Mouse (Mus musculus) intestine, embryonic 16.5 days (tissue): Measurements from ENCODE around the gene Gltp. TPM values are rescaled to one million over a fixed set of nuclear protein-coding genes. Genes with fewer than 3 reads are reported as not detected.

Experiments
- ATAC-seq: fragments of 200-750 bp; cut with Nextera tagmentation; 2 replicates; pipeline ENCODE4 v1.8.0; 2017; ENCODE audit warnings: moderate TSS enrichment, moderate library complexity
- H3K27ac ChIP-seq: fragments of 300-500 bp; sonication (generic); 2 replicates; pipeline ENCODE4 v1.5.1; 2014; ENCODE audit warnings: mild to moderate bottlenecking, low read length
- H3K27me3 ChIP-seq: fragments of 300-500 bp; sonication (generic); replicated peaks from 2 replicates; pipeline ENCODE4 v1.6.1; 2014; ENCODE audit warnings: low read length, control low read depth, mixed read lengths; ENCODE audit not compliant: control insufficient read depth, insufficient read depth
- H3K36me3 ChIP-seq: fragments of 300-500 bp; sonication (generic); 2 replicates; pipeline ENCODE4 v1.6.1; 2014; ENCODE audit warnings: low read length, control low read depth; ENCODE audit not compliant: control insufficient read depth, insufficient read depth
- H3K4me1 ChIP-seq: fragments of 300-500 bp; sonication (generic); 2 replicates; pipeline ENCODE4 v1.6.1; 2014; ENCODE audit warnings: low read length, control low read depth, mixed read lengths; ENCODE audit not compliant: control insufficient read depth, insufficient read depth
- H3K4me2 ChIP-seq: fragments of 300-500 bp; sonication (generic); 2 replicates; pipeline ENCODE4 v1.6.1; 2014; ENCODE audit warnings: low read depth, low read length, control low read depth
- H3K4me3 ChIP-seq: fragments of 300-500 bp; sonication (generic); 2 replicates; pipeline ENCODE4 v1.5.1; 2014; ENCODE audit warnings: mild to moderate bottlenecking, low read length
- H3K9ac ChIP-seq: fragments of 300-500 bp; sonication (generic); 2 replicates; pipeline ENCODE4 v1.6.1; 2014; ENCODE audit warnings: low read depth, low read length
- H3K9me3 ChIP-seq: fragments of 300-500 bp; sonication (generic); 2 replicates; pipeline ENCODE4 v1.6.1; 2016; ENCODE audit warnings: low read length, control low read depth; ENCODE audit not compliant: control insufficient read depth
- WGBS: fragments of 180-500 bp; shearing (Covaris S2); extraction: QIAGEN DNeasy Blood & Tissue Kit; methylation state at CpG from one replicate; pipeline ENCODE4 v1.1.7; 2014; 5-methylcytosine and 5-hydroxymethylcytosine counted together
- polyA plus RNA-seq: library from polyadenylated mRNA; unstranded; fragments of >200 nt; fragmentation: Nextera tagmentation; extraction: Ambion mirVana; gene quantifications from 2 replicates; pipeline ENCODE4 v1.2.1, GENCODE M21; 2015

Gene Gltp
- 100 and 103 TPM in 2 replicates for polyA plus RNA-seq

DNA sequence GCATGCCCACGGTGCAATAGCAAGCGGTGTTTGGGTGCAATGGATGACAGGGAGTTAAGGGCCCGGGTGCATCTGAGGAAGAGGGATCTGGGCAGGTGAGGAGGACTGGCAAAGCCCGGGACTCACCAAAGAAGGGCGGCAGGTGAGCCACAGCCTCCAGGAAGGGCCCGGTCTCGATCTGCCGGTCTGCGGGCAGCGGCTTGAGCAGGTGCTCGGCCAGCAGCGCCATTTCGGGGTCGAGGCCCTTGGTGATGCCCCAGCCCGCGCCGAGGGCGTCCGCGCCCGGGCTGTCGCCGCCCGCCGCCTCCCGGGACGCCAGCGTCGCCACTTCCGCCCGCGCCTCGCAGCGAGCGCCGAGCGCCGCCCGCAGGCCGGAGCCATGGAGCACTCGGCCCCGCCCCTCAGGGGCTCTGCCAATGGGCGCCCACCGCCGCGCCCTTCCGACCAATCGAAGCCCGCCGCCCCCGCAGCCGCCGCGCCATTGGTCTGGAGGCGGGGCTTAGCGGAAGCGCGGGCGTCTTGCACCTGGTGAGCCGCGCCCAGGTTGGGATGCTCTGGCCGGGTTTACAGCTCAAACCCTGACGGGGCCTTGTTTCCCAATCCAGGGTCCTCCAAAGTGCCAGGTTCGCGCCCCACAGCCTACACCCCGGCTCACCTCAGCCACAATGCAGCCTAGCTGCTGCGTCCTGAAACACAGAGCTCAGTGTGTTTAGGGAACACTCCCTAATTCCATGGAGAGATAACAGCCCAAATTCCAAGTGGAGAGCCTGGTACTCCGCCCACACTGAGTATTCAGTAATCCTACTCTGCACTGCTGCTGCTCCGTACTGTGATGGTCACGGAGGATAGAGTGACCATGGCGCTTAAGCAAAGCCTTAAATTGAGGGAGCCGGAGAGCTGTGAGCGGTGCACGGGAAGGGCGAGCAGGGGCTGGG is at the start of gene Gltp:
Gene Gltp, minus strand, starts transcription at position 352 of the 935 bp plus-strand sequence.
- 6% methylated on average over 56 of the region's 75 CpGs for WGBS
- peak within 1 kb of the TSS; percentile 85 for H3K9ac ChIP-seq
- H3K4me2 ChIP-seq, result peak within 1 kb of the TSS; percentile 95
- H3K9me3 ChIP-seq, result no peaks in the 10 kb centered on the region
- H3K27ac ChIP-seq, result peak within 1 kb of the TSS; percentile 53
- peaks cover 22% of the 10 kb centered on the region for H3K4me1 ChIP-seq
- peak; percentile 96 for ATAC-seq
- no peaks in the 10 kb centered on the region for H3K27me3 ChIP-seq
- H3K36me3 ChIP-seq, result no peaks in the 10 kb centered on the region
- peak within 1 kb of the TSS; percentile 80 for H3K4me3 ChIP-seq

GRCm38 (mm10) chr5:114738707-114739241 is 48.0 kb upstream of the Gltp start:
- H3K9me3 ChIP-seq, result no peaks in the 10 kb centered on the region
- H3K9ac ChIP-seq, result no peak overlapping the region
- H3K4me2 ChIP-seq, result no peak overlapping the region
- no peaks in the 10 kb centered on the region for H3K27me3 ChIP-seq
- no peak for ATAC-seq
- no peak overlapping the region for H3K27ac ChIP-seq
- no peaks in the 10 kb centered on the region for H3K4me1 ChIP-seq
- peaks cover 29% of the 10 kb centered on the region for H3K36me3 ChIP-seq
- WGBS, result 75% methylated on average over 12 of the region's 12 CpGs
- H3K4me3 ChIP-seq, result no peak overlapping the region

DNA sequence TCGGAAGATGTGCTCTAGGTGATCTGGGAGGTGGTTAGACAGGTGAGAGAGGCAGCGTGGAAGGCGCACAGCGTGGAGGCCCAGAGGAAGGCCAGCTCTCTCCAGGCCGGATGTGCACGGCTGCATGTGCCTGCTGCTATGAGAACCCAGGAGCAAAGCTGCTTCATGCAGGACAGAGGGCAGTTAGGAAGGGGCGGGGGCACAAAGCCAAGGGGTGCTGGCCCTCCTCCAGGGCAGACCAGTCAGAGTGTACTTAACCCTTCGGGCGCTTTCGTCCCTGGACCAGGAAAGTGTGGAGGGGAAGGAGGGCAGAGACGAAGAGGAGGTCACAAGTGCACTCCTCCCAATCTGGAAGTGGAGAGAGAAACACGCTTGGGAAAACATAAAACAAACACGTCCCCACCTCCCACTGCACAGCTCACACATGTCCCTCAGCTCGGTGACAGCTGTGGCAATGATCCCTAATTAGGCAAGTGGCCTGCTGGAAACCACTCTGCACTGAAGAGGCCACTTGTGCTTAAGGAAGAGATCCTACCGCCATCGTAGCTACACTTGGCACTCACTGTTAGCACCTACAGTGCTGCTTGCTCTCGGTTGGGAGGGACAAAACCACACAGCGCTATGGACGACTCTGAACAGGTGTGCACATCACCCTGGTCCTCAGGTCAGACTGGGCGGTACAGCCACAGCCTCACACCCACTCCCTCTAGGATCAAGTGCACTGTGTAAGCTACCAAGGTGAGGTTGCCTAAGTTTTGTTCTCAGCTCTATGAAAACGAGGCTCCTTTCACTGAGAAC is 46.5 kb upstream of the Gltp start:
- 87% methylated on average over 21 of the region's 21 CpGs for WGBS
- peaks cover 25% of the 10 kb centered on the region for H3K36me3 ChIP-seq
- H3K27me3 ChIP-seq, result no peaks in the 10 kb centered on the region
- no peak overlapping the region for H3K27ac ChIP-seq
- no peak overlapping the region for H3K4me3 ChIP-seq
- H3K4me2 ChIP-seq, result no peak overlapping the region
- no peaks in the 10 kb centered on the region for H3K4me1 ChIP-seq
- no peak for ATAC-seq
- H3K9me3 ChIP-seq, result no peaks in the 10 kb centered on the region
- H3K9ac ChIP-seq, result no peak overlapping the region

GRCm38 (mm10) chr5:114733606-114734005 is 42.8 kb upstream of the Gltp start:
- Histone ChIP-seq H3K36me3 (peaks cover 29% of the 10 kb centered on the region), H3K9ac (no peak overlapping the region), H3K4me3 (no peak overlapping the region), H3K4me2 (no peak overlapping the region), H3K4me1 (no peaks in the 10 kb centered on the region), H3K27me3 (no peaks in the 10 kb centered on the region), H3K9me3 (no peaks in the 10 kb centered on the region), H3K27ac (no peak overlapping the region)
- WGBS, result 90% methylated on average over 15 of the region's 15 CpGs
- ATAC-seq, result no peak

DNA sequence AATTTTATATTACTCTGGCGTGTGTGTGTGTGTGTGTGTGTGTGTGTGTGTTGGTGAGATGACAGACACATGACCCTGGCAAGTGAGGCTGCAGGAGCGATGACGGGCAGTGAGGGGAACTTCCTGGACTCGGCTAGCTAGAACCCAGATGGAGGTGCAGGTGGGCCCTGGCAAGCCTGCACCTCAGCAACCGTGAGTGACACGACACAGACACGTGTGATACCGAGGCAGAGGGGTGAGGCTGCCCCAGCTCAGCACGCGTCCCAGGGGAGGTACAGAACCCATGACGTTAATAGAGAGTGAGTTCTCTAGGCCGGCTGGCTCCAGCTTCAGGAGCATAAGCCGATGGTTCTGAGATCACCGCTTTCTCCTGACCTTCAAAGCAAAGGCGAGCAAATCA is 41.2 kb upstream of the Gltp start:
- Histone ChIP-seq H3K9ac (no peak overlapping the region), H3K4me1 (no peaks in the 10 kb centered on the region), H3K9me3 (no peaks in the 10 kb centered on the region), H3K27ac (no peak overlapping the region), H3K27me3 (no peaks in the 10 kb centered on the region), H3K4me2 (no peak overlapping the region), H3K36me3 (peaks cover 28% of the 10 kb centered on the region), H3K4me3 (no peak overlapping the region)
- 92% methylated on average over 15 of the region's 15 CpGs for WGBS
- ATAC-seq, result no peak

DNA sequence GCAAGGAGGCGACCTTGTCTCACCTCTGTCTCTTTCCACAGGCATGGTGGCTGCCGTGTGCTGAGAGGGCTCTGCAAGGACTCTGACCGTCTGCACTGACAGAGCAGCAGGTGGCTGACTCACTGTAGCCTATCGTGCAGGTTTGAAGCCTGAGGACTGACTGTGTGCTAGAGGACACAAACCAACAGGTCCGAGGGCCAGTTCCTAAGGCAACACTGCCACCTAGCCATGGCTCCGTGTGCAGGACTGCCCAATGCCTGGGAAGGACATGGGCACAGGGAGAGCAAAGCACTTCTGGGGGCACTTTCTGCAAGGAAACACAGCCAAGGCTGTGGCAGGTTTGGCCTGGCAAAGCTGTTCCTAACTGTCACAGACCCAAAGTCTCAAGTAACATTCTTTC is 40.7 kb upstream of the Gltp start:
- H3K36me3 ChIP-seq, result peaks cover 27% of the 10 kb centered on the region
- no peak overlapping the region for H3K27ac ChIP-seq
- no peak overlapping the region for H3K4me2 ChIP-seq
- H3K27me3 ChIP-seq, result no peaks in the 10 kb centered on the region
- no peak overlapping the region for H3K9ac ChIP-seq
- H3K4me3 ChIP-seq, result no peak overlapping the region
- no peaks in the 10 kb centered on the region for H3K4me1 ChIP-seq
- WGBS, result 68% methylated on average over 6 of the region's 6 CpGs
- H3K9me3 ChIP-seq, result no peaks in the 10 kb centered on the region
- ATAC-seq, result no peak

DNA sequence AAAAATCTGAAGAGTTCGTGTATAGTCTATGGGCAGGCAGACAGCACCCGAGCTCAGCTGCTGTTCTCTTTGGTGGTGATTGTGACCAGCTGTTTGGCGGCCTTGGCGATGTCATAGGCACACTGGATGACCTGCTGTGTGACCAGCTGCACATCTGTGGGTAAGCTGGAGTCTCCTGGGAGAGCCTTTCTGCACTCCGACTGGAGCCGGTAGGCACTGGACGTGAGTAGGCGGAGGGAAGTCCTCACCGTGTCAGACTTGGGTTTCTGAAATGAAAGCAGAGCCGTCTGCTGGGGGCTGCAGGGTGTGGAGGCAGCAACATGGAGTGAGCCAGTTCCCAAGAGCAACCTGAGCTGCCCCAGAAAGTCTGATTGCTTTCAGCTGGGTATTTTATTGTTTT is 39.3 kb upstream of the Gltp start:
- Histone ChIP-seq H3K4me3 (no peak overlapping the region), H3K27me3 (no peaks in the 10 kb centered on the region), H3K4me1 (no peaks in the 10 kb centered on the region), H3K4me2 (no peak overlapping the region), H3K36me3 (peaks cover 24% of the 10 kb centered on the region), H3K27ac (no peak overlapping the region), H3K9me3 (no peaks in the 10 kb centered on the region), H3K9ac (no peak overlapping the region)
- ATAC-seq, result no peak
- 80% methylated on average over 10 of the region's 10 CpGs for WGBS

- Histone ChIP-seq H3K4me3 (no peak overlapping the region), H3K9ac (no peak overlapping the region), H3K9me3 (peaks cover 4% of the 10 kb centered on the region; the same call in 1 of the 2 replicates), H3K4me1 (no peaks in the 10 kb centered on the region), H3K27ac (no peak overlapping the region), H3K36me3 (peaks cover 19% of the 10 kb centered on the region), H3K4me2 (no peak overlapping the region), H3K27me3 (no peaks in the 10 kb centered on the region)
- no peak for ATAC-seq
- 85% methylated on average over 10 of the region's 10 CpGs for WGBS
These were observed 37.4 kb upstream of the Gltp start for GRCm38 (mm10) chr5:114728160-114728559.

DNA sequence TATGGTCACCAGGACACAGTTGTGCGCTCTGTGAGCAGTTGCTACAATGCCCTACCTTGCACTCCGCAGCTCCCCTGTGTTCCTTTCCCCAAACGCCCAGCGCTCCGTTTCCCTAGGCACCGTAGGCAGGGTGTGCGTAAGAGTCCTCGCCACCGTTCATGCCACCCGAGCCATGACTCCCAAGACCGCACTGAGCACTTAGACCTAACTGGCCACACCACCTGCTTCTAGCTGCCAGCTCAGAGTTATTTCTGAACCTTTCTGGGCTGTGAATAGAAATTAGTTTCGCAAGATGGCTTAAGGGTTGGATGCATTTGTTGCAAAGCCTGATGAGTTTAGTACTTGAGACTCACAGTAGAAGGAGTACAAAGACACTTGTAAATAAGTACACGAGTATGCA is 32.1 kb upstream of the Gltp start:
- Histone ChIP-seq H3K4me1 (peaks cover 5% of the 10 kb centered on the region; the same call in 1 of the 2 replicates), H3K27me3 (no peaks in the 10 kb centered on the region), H3K9ac (no peak overlapping the region), H3K4me2 (no peak overlapping the region), H3K9me3 (peaks cover 4% of the 10 kb centered on the region; the same call in 1 of the 2 replicates), H3K27ac (no peak overlapping the region), H3K4me3 (no peak overlapping the region), H3K36me3 (no peaks in the 10 kb centered on the region; the same call in 1 of the 2 replicates)
- no peak for ATAC-seq
- 91% methylated on average over 13 of the region's 13 CpGs for WGBS
